In genomic region chr10:14213536-14213935, GRCm38 (mm10) we compare ENCODE assay signal across 24 mouse cellular contexts.
"Had no signal": no experiment of that assay in that cellular context is flagged by ENCODE, and none has a peak within 500 bp of the region (broad histone marks: within the 10 kb centered on the region; RNA-seq: fewer than 3 reads in every experiment).

No protein-coding gene starts in this region.

- H3K36me3 ChIP-seq: heart, embryonic 10.5 days; heart, embryonic 12.5 days; hindbrain, embryonic 12.5 days; intestine, embryonic 15.5 days; limb, embryonic 10.5 days; limb, embryonic 12.5 days; liver, embryonic 13.5 days; liver, embryonic 15.5 days had no signal

- H3K27me3 ChIP-seq: heart, embryonic 12.5 days; hindbrain, embryonic 12.5 days; intestine, embryonic 15.5 days; limb, embryonic 12.5 days; liver, embryonic 13.5 days; liver, embryonic 15.5 days had no signal

- DNase-seq: gastrocnemius, postnatal 10 days; gastrocnemius, postnatal 25 days; heart, adult 18-20 months; heart, postnatal 10 days; kidney, adult 18-20 months; kidney, adult 8-10 months; kidney, postnatal 10 days; kidney, postnatal 25 days; kidney, postnatal 4 days; liver; liver, embryonic 13.5 days had no signal

- ATAC-seq: forebrain, embryonic 16.5 days; hindbrain, embryonic 16.5 days; inflammation-experienced regulatory T-cells, adult 6 months; intestine, embryonic 15.5 days; intestine, postnatal 0 days had no signal

- H3K9me3 ChIP-seq: intestine, embryonic 15.5 days; liver, embryonic 13.5 days; liver, embryonic 15.5 days had no signal

- H3K4me1 ChIP-seq: hindbrain, embryonic 12.5 days; intestine, embryonic 15.5 days; limb, embryonic 12.5 days; liver, embryonic 13.5 days; liver, embryonic 15.5 days had no signal

- H3K4me3 ChIP-seq: heart, embryonic 10.5 days; heart, embryonic 12.5 days; hindbrain, embryonic 12.5 days; intestine, embryonic 15.5 days; limb, embryonic 10.5 days; limb, embryonic 12.5 days; liver, embryonic 13.5 days; liver, embryonic 15.5 days had no signal

- H3K9ac ChIP-seq: heart, embryonic 12.5 days; hindbrain, embryonic 12.5 days; hindbrain, embryonic 14.5 days; intestine, embryonic 15.5 days; limb, embryonic 12.5 days; liver, embryonic 13.5 days; liver, embryonic 15.5 days had no signal

- H3K27ac ChIP-seq: heart, embryonic 10.5 days; hindbrain, embryonic 12.5 days; hindbrain, embryonic 14.5 days; intestine, embryonic 15.5 days; limb, embryonic 10.5 days; limb, embryonic 12.5 days; liver, embryonic 13.5 days; liver, embryonic 15.5 days had no signal

- H3K4me2 ChIP-seq: heart, embryonic 12.5 days; hindbrain, embryonic 12.5 days; hindbrain, embryonic 14.5 days; intestine, embryonic 15.5 days; limb, embryonic 12.5 days; liver, embryonic 11.5 days; liver, embryonic 13.5 days; liver, embryonic 15.5 days had no signal
